Mouse (Mus musculus): ENCODE data around the gene Fggy. TPM values are rescaled to one million over a fixed set of nuclear protein-coding genes. Genes with fewer than 3 reads are reported as not detected.

The Fggy gene
- polyA plus RNA-seq, 1 experiment, result 24.5 TPM

DNA sequence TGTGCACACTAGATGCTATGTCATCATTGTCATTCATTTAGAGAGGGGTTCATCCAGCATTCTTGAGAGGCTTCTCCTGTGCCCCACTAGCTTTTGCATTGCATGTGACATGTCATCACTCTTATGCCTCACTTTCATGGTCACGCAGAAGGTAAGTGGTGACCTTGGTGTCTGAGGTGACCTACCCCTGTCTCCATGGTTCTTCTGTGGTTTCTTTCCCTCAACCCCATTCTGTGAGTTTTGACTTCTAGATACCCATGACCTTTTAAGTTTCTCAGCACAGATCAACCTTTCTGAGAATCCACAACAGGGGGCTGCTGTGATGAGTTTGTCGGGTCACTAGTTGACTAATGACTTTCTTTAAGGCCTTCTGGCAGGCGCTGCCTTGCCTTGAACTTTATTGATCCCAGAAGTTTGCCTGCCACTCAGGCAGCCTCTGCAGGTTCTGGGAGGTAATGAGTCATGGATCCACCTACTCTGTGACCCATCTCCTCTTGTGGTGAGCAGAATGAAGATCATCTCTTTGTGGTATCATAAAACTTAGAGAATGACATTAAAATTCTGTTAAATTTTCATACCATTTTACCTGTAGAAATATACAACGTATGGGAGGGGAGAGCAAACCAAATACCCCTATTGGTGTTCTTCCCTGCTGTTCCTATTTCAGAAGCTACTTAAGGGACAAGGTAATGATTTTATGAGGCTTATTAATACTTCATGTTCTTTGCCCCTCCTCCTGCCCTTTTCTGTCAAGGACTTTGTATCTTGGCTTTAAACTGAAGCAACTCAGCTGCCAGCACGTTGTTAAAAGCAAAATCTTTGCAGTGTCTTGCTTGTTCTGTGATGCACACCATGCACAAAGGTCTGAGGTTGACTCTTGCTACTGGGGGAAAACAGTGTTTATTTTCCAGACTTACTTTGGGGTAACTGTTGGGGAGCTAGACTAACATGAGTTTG lies 150.9 kb downstream of the Fggy start:
- Histone ChIP-seq H3K27ac (replicated peaks; ENCODE audit: low read depth, low read length) (no peak overlapping the region), H3K4me1 (ENCODE audit: control insufficient read depth, insufficient read depth, insufficient read length, low read length) (peaks cover 8% of the 10 kb centered on the region; the same call in 1 of the 2 replicates), H3K4me3 (ENCODE audit: insufficient read depth, low read depth, low read length) (no peak overlapping the region)

DNA sequence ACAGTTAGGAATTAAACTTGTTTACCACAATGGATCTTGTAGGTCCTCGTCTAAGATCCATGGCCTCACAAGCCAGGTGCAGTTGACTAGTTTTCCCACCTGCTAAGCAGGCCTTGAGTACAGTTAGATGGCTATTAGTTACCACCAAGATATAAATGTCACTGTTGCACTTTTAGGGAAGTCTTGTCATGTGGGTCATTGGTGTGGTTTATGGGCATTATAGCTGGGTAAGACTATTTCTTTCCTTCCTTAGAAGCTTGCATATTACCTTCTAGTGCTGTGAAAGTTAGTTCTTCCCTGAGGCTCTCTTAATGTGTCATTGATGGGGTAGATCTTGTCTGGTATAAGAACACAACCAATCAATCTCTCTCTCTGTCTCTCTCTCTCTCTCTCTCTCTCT lies 152.4 kb downstream of the Fggy start:
- H3K4me3 ChIP-seq (ENCODE audit: insufficient read depth, low read depth, low read length), result no peak overlapping the region
- H3K4me1 ChIP-seq (ENCODE audit: control insufficient read depth, insufficient read depth, insufficient read length, low read length), result peaks cover 8% of the 10 kb centered on the region; the same call in 1 of the 2 replicates
- no peak overlapping the region for H3K27ac ChIP-seq (replicated peaks; ENCODE audit: low read depth, low read length)

DNA sequence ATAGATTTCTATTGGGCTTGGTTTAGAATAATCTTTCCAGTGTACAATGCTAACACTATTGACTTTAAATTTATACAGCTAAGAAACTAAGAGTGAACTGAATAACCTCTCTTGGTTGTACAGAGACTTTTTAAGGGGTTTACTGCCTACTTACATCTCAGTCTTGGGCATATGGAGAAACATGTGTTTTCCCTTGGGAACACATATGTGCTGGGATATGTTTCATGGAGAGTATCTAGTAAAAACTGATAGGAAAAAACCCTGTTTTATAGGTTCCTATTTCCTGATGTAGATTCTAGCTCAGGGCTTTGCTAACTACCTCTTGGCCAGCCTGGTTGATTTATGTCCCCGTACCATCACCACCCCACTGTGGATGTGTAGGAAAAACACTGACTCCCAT lies 155.5 kb downstream of the Fggy start:
- peaks cover 8% of the 10 kb centered on the region; the same call in 1 of the 2 replicates for H3K4me1 ChIP-seq (ENCODE audit: control insufficient read depth, insufficient read depth, insufficient read length, low read length)
- no peak overlapping the region for H3K27ac ChIP-seq (replicated peaks; ENCODE audit: low read depth, low read length)
- H3K4me3 ChIP-seq (ENCODE audit: insufficient read depth, low read depth, low read length), result no peak overlapping the region

DNA sequence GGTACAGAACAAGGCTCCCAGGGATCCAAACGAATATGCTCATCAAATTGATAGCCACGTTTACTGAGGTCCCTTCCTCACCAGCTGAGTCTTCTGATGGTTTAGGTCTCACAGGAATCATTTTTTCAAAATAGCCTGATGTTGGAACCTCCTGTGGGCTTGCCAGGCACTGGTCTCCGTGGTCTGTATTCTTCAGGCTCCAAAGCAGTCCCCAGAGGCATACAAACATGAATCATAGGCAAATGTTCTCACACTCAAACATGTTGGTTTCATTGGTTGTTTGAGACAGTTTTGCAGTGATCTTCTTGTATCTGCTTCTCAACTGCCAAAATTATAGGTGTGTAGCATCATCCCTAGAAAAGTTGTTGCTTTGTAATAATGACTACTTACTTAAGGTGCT lies 156.0 kb downstream of the Fggy start:
- Histone ChIP-seq H3K27ac (replicated peaks; ENCODE audit: low read depth, low read length) (no peak overlapping the region), H3K4me3 (ENCODE audit: insufficient read depth, low read depth, low read length) (no peak overlapping the region), H3K4me1 (ENCODE audit: control insufficient read depth, insufficient read depth, insufficient read length, low read length) (peaks cover 8% of the 10 kb centered on the region; the same call in 1 of the 2 replicates)

GRCm38 (mm10) chr4:95716137-95716536 lies 158.8 kb downstream of the Fggy start:
- H3K4me3 ChIP-seq (ENCODE audit: insufficient read depth, low read depth, low read length), result no peak overlapping the region
- H3K4me1 ChIP-seq (ENCODE audit: control insufficient read depth, insufficient read depth, insufficient read length, low read length), result peaks cover 8% of the 10 kb centered on the region; the same call in 1 of the 2 replicates
- H3K27ac ChIP-seq (replicated peaks; ENCODE audit: low read depth, low read length), result no peak overlapping the region

GRCm38 (mm10) chr4:95723615-95724014 lies 166.3 kb downstream of the Fggy start:
- no peaks in the 10 kb centered on the region for H3K4me1 ChIP-seq (ENCODE audit: control insufficient read depth, insufficient read depth, insufficient read length, low read length)

GRCm38 (mm10) chr4:95726361-95726760 lies 169.1 kb downstream of the Fggy start:
- no peaks in the 10 kb centered on the region; the same call in 1 of the 2 replicates for H3K4me1 ChIP-seq (ENCODE audit: control insufficient read depth, insufficient read depth, insufficient read length, low read length)
- no peak overlapping the region for H3K27ac ChIP-seq (replicated peaks; ENCODE audit: low read depth, low read length)
- H3K4me3 ChIP-seq (ENCODE audit: insufficient read depth, low read depth, low read length), result no peak overlapping the region

More at GRCm38 (mm10) chr4:95723615-95724014, 166.3 kb downstream of the Fggy start:
- Histone ChIP-seq H3K27ac (replicated peaks; ENCODE audit: low read depth, low read length) (no peak overlapping the region), H3K4me3 (ENCODE audit: insufficient read depth, low read depth, low read length) (no peak overlapping the region)

- H3K4me1 ChIP-seq (ENCODE audit: control insufficient read depth, insufficient read depth, insufficient read length, low read length), result peaks cover 3% of the 10 kb centered on the region
- no peak overlapping the region for H3K27ac ChIP-seq (replicated peaks; ENCODE audit: low read depth, low read length)
- no peak overlapping the region for H3K4me3 ChIP-seq (ENCODE audit: insufficient read depth, low read depth, low read length)
These were observed 172.0 kb downstream of the Fggy start for GRCm38 (mm10) chr4:95729142-95729826.

DNA sequence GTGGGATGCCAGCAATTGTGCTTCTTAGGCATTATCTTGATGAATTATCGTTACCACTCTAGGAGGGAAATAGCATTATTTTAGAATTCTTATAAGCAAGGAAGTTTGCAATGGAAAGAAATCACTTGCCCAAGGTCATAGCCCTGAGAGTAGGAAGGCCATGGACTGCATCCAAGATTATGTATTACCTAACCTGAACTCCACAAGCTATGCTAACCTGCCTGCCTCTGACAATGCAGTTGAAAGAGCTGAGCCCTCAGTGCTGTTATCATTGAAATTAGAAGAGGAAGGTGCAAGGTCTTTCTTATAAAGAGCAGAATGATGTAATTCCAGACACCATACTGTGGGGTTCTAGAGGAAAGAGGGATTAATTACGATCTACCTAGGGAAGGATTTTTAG lies 173.8 kb downstream of the Fggy start:
- no peak overlapping the region for H3K27ac ChIP-seq (replicated peaks; ENCODE audit: low read depth, low read length)

DNA sequence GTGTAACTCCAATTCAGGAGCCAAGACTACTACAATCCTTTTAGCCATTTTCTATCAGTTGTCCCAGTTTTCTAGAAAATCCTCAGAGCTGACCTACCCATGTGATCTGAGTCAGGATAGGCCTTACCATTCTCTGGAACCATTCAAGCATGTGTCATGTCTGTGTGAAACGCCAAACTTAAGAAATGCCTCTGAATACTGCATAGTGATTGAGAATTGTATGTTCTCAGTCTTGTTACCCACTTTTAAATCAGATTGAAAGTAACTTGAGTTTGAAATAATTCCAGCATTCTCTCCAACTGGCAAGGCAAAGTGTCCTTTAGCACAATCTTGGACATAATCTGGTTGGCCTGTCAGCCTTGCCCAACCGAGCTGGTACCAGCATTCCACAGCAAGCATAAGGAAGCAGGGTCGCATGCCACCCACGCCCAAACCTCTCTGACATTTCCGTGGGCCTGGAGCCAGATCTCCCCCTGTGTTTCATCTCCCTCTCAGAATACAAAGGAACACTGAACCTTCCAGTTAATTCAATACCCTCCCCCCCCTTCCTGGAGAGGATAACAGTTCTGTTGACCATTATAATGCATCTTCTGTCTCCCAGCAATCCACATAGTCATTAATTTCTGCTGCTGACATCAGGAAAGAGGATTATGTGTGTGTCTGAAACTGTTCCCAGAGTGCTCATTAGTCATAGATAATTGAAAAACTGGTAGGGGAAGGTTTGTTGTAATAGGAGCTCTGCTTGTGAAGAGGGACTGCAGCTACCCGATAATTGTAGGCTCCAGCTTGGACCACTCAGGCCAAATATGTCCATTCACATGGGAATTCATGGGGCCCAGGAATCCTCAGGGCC lies 176.3 kb downstream of the Fggy start:
- peaks cover 6% of the 10 kb centered on the region for H3K4me1 ChIP-seq (ENCODE audit: control insufficient read depth, insufficient read depth, insufficient read length, low read length)
- H3K4me3 ChIP-seq (ENCODE audit: insufficient read depth, low read depth, low read length), result no peak overlapping the region
- no peak overlapping the region for H3K27ac ChIP-seq (replicated peaks; ENCODE audit: low read depth, low read length)

More for the DNA sequence above, 173.8 kb downstream of the Fggy start:
- Histone ChIP-seq H3K4me3 (ENCODE audit: insufficient read depth, low read depth, low read length) (no peak overlapping the region), H3K4me1 (ENCODE audit: control insufficient read depth, insufficient read depth, insufficient read length, low read length) (peaks cover 3% of the 10 kb centered on the region)

DNA sequence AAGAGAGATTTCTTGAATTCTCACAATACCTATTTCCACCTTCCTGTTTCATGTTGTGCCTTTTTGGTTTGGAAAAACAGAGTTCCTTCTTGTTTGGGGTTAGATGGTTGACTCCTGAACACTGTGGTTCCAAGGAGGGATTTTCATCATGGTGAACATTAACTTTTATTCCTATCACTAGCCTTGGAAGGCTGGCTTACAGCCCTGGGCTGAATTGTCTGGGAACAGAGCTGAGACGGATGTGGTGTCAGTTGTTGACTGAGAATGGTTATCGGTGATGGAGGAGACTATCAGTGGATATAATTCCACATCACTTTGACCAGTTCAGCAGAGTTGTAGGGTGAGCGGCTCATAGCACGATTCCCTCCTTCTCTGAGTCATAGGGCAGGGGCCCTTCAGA lies 178.7 kb downstream of the Fggy start:
- Histone ChIP-seq H3K4me3 (ENCODE audit: insufficient read depth, low read depth, low read length) (no peak overlapping the region), H3K27ac (replicated peaks; ENCODE audit: low read depth, low read length) (no peak overlapping the region)

DNA sequence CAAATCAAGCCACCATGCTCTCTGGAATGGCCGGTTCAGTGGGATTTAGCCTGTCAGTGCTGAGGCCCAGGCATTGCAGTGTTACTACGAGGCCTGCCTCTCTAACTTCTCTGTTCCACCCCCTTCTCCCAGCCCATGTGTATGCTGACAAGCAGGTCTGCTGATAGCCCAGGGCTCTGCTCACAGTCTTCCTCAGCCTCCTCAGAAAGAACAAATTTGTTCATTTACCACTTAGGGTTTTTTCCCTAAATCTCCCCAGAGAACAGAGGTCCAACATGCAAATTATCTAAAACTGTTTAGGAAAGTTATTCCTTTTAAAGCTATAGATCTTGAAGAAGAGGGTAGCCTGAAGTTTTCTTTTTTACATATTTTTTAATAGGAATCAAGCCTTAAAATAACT lies 179.4 kb downstream of the Fggy start:
- no peak overlapping the region for H3K27ac ChIP-seq (replicated peaks; ENCODE audit: low read depth, low read length)

More for the DNA sequence above, 178.7 kb downstream of the Fggy start:
- H3K4me1 ChIP-seq (ENCODE audit: control insufficient read depth, insufficient read depth, insufficient read length, low read length), result peaks cover 9% of the 10 kb centered on the region

DNA sequence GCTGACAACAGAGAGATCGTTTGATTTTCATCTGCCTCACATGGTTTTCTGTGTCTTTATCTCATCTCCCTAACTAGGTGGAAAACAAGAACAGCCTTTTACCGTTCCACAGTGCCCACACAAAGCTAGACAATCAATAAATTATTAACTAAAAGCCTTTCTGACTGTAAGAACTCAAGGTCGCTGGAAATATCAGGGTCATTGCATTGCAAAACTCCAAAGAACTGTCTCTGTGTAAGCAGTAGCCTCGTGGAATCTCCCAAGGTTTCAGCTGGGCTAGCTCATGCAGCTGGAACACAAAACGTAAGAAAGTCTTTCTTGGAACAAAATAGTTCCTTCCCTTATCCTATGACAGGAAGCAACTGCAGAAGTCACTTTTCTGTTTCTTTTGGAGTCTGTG lies 180.9 kb downstream of the Fggy start:
- Histone ChIP-seq H3K4me3 (ENCODE audit: insufficient read depth, low read depth, low read length) (no peak overlapping the region), H3K4me1 (ENCODE audit: control insufficient read depth, insufficient read depth, insufficient read length, low read length) (peaks cover 9% of the 10 kb centered on the region), H3K27ac (replicated peaks; ENCODE audit: low read depth, low read length) (no peak overlapping the region)

More for the DNA sequence above, 179.4 kb downstream of the Fggy start:
- no peak overlapping the region for H3K4me3 ChIP-seq (ENCODE audit: insufficient read depth, low read depth, low read length)
- H3K4me1 ChIP-seq (ENCODE audit: control insufficient read depth, insufficient read depth, insufficient read length, low read length), result peaks cover 9% of the 10 kb centered on the region

DNA sequence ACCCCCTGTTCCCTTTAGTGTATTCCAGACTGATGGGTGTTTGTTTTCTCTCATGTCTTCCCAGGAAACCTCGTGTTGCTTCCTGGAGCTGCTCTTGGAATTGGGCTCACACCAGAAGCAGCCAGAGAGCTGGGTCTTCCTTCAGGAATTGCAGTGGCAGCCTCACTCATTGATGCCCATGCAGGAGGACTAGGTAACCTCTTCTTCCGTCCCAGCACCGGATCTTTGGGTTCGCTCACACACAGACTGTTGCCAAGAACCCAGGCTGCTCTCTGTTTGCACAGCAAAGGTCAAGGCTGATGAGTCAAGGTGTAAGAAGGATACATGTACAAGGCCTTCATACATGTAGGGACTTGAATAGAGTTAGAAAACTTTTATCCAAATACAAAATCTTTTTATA lies 181.4 kb downstream of the Fggy start:
- Histone ChIP-seq H3K27ac (replicated peaks; ENCODE audit: low read depth, low read length) (no peak overlapping the region), H3K4me1 (ENCODE audit: control insufficient read depth, insufficient read depth, insufficient read length, low read length) (peaks cover 7% of the 10 kb centered on the region), H3K4me3 (ENCODE audit: insufficient read depth, low read depth, low read length) (no peak overlapping the region)
